Mouse (Mus musculus) lung, adult 2 months (tissue): ENCODE measurements around the gene Fosl2.

Experiments
- CTCF ChIP-seq: fragments of 200-500 bp; IDR thresholded peaks from 2 replicates; pipeline ENCODE4 v1.5.1; 2011; ENCODE audit warnings: mild to moderate bottlenecking, low read length, control low read depth; ENCODE audit not compliant: insufficient read depth
- POLR2A ChIP-seq: fragments of 200-500 bp; IDR thresholded peaks from 2 replicates; pipeline ENCODE4 v1.6.1; 2011; ENCODE audit warnings: low read depth, mild to moderate bottlenecking, control low read depth, low read length, borderline replicate concordance; ENCODE audit errors: extremely low read depth

DNA sequence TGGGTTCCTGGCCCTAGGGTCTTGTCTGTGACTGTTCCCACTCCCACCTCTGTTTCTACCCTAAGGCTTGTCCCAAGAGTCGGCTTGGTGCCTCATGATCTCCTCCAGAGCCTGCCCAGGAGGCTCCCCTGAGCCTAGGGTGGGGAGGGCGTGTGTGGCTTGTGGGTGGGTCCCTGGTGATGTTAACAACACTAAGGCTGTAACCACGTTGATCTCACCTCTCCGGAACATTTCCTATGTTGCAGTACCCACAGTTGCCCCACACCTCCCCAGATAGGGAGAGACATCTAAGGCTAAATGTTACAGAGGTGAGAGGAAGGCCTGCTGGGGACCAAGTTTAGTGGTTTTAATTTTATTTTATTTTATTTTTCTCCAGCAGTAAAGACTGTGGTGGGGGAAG, 13.0 kb downstream of the Fosl2 start:
- TF ChIP-seq CTCF (no peak), POLR2A (no peak)
